Mouse (Mus musculus): ENCODE measurements at regions not wholly inside any gene's neighbourhood (a gene's known extent, or its start where the extent isn't known, plus 50 kb on each side); places are given as distances from the start of the nearest gene placed in this dataset.

DNA sequence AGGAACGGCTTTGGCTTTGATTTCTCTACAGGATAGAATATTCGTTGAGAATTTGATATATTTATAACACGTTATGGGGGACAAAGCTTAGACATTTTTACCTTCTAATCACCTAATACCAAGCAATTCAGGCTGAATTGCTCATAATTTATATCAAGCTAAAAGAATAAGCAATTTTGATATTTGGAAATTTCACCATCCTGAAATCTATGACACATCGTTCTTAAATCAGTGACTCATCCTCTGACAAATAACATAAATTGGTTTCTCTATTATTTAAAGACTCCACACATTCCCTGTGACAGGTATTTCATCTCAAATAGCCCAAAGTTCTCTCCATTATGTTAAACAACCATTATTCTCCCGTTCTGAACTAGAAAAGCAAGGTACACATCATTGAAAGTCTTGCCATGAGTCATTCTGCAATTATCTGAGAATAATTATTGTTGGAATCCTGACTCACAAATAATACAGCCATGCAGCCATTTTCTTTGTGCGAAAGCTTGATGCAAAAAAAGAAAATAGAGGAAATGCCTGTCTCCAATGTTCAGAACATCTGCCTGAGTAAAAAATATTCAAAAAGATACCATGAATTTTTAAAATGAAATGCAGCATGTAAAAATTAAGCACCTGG lies 182.3 kb upstream of the BC052040 start:
- no peak overlapping the region for H3K9ac ChIP-seq (ENCODE audit: low read length)
- no peak overlapping the region for H3K4me3 ChIP-seq (ENCODE audit: low read depth, low read length)
- no peak overlapping the region for H3K27ac ChIP-seq (ENCODE audit: low read depth)
- H3K4me1 ChIP-seq (replicated peaks; ENCODE audit: control insufficient read depth, insufficient read depth, low read length): no peaks in the 10 kb centered on the region
- no peaks in the 10 kb centered on the region for H3K27me3 ChIP-seq (replicated peaks; ENCODE audit: control insufficient read depth, insufficient read depth, low read length)
- H3K9me3 ChIP-seq (ENCODE audit: control insufficient read depth, low read length): 0 out of 2 replicates have a peak, but pooled peaks cover 4% of the 10 kb centered on the region
- DNase-seq (ENCODE audit: low spot score): no peak
- H3K36me3 ChIP-seq (ENCODE audit: control insufficient read depth, insufficient read depth, low read length): no peaks in the 10 kb centered on the region
- no peak overlapping the region for H3K4me2 ChIP-seq (ENCODE audit: low read length)
- ATAC-seq (replicated peaks; ENCODE audit: low FRiP score, low TSS enrichment, low read depth): no peak
- WGBS: 76% methylated on average over 6 of the region's 6 CpGs

DNA sequence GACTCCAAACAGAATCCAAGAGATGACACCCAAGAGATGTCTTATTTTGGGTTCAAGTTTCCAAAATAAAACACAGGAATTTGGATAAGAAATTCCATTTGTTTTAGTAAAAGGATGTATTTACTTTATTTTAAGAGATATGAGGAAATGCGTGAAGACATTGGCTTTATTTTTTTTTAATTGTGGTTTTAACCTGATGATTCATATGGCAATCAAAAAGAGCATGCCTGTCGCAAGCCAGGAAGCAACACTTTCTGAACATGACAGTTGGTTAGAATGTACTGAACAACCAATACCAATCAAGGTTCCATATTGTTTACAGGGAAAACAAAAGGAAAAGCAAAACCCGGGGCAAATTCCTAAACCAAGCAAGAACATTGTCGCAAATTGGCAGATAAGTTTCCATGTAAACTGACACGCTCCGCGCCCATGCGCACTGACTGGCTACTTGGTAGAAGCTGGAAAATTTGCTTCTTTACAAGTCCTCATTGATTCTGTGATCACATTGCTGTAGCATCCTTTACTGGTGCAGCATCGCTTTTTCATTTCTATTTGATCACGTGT lies 181.4 kb upstream of the BC052040 start:
- ATAC-seq (replicated peaks; ENCODE audit: low FRiP score, low TSS enrichment, low read depth) (no peak), DNase-seq (ENCODE audit: low spot score) (no peak)
- Histone ChIP-seq H3K27ac (ENCODE audit: low read depth) (no peak overlapping the region), H3K27me3 (replicated peaks; ENCODE audit: control insufficient read depth, insufficient read depth, low read length) (no peaks in the 10 kb centered on the region), H3K36me3 (ENCODE audit: control insufficient read depth, insufficient read depth, low read length) (no peaks in the 10 kb centered on the region), H3K9me3 (ENCODE audit: control insufficient read depth, low read length) (0 out of 2 replicates have a peak, but pooled peaks cover 1% of the 10 kb centered on the region), H3K4me3 (ENCODE audit: low read depth, low read length) (no peak overlapping the region), H3K9ac (ENCODE audit: low read length) (no peak overlapping the region), H3K4me2 (ENCODE audit: low read length) (no peak overlapping the region), H3K4me1 (replicated peaks; ENCODE audit: control insufficient read depth, insufficient read depth, low read length) (no peaks in the 10 kb centered on the region)
- WGBS: 88% methylated on average over 10 of the region's 10 CpGs

DNA sequence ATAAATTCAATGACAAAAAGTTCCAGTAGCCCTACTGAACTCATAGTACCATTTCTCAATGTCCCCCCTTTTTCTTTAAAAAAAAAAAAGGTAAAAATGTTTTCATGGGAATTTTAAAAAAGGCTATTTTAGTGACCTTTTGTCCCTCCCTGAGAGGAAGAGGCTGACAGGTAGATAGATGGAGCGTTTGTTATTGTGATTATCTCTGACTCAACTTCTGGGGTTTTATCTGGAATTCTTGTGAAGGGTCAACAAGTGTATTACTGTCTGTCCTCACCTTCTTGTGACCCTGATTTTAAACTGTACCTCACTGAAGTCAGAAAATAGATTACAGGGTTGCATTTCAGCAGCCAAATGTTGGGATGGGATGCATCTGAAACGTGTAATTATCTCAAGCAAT lies 179.3 kb upstream of the BC052040 start:
- DNase-seq (ENCODE audit: low spot score): no peak
- H3K4me1 ChIP-seq (replicated peaks; ENCODE audit: control insufficient read depth, insufficient read depth, low read length): no peaks in the 10 kb centered on the region

DNA sequence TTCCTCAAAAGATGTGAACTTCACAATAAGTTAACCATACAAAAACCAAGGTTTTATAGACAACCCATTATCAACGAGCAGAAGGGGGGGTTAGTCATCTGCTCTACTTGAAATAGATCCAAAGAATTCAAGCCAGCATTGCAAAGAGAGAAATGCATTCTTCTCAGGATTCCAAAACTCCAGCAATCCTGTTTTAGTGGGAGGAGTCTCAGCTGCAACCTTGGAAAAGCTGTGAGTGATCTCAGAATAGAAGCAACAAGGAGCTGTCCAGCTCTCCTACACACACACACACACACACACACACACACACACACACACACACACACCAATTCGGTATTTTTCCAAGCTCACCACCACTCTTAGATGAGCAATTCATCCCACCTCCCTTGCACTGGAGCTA lies 149.0 kb upstream of the BC052040 start:
- 47% methylated on average over 2 of the region's 2 CpGs for WGBS
- Histone ChIP-seq H3K36me3 (ENCODE audit: control insufficient read depth, insufficient read depth, low read length) (no peaks in the 10 kb centered on the region), H3K4me3 (ENCODE audit: low read depth, low read length) (no peak overlapping the region), H3K4me1 (replicated peaks; ENCODE audit: control insufficient read depth, insufficient read depth, low read length) (no peaks in the 10 kb centered on the region), H3K27ac (ENCODE audit: low read depth) (no peak overlapping the region), H3K4me2 (ENCODE audit: low read length) (no peak overlapping the region), H3K9me3 (ENCODE audit: control insufficient read depth, low read length) (no peaks in the 10 kb centered on the region), H3K9ac (ENCODE audit: low read length) (no peak overlapping the region), H3K27me3 (replicated peaks; ENCODE audit: control insufficient read depth, insufficient read depth, low read length) (no peaks in the 10 kb centered on the region)
- no peak for ATAC-seq (replicated peaks; ENCODE audit: low FRiP score, low TSS enrichment, low read depth)
- DNase-seq (ENCODE audit: low spot score): no peak

More for the DNA sequence above, 179.3 kb upstream of the BC052040 start:
- Histone ChIP-seq H3K4me3 (ENCODE audit: low read depth, low read length) (no peak overlapping the region), H3K36me3 (ENCODE audit: control insufficient read depth, insufficient read depth, low read length) (no peaks in the 10 kb centered on the region), H3K9ac (ENCODE audit: low read length) (no peak overlapping the region), H3K27me3 (replicated peaks; ENCODE audit: control insufficient read depth, insufficient read depth, low read length) (no peaks in the 10 kb centered on the region), H3K9me3 (ENCODE audit: control insufficient read depth, low read length) (no peaks in the 10 kb centered on the region), H3K27ac (ENCODE audit: low read depth) (no peak overlapping the region), H3K4me2 (ENCODE audit: low read length) (no peak overlapping the region)
- 25% methylated on average over 2 of the region's 2 CpGs for WGBS
- no peak for ATAC-seq (replicated peaks; ENCODE audit: low FRiP score, low TSS enrichment, low read depth)

DNA sequence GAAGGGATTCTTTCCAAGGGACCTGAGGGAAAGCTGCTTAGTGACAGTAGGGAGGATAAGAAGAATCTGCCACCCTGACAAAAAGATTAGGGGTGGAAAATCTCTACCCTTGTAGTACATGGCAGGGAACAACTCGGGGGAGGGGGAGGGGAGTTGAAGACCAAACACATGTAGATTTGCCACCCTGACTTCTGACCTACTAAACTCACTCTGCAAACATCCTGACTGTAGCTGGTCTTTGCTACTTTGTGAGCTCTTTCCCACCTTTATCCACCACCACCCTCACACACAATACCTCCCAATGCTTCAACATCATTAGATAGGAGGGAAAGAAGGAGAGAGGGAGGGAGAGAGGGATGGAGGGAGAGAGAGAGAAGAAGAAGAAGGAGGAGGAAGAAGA lies 140.4 kb upstream of the BC052040 start:
- no peaks in the 10 kb centered on the region for H3K4me1 ChIP-seq (replicated peaks; ENCODE audit: control insufficient read depth, insufficient read depth, low read length)

DNA sequence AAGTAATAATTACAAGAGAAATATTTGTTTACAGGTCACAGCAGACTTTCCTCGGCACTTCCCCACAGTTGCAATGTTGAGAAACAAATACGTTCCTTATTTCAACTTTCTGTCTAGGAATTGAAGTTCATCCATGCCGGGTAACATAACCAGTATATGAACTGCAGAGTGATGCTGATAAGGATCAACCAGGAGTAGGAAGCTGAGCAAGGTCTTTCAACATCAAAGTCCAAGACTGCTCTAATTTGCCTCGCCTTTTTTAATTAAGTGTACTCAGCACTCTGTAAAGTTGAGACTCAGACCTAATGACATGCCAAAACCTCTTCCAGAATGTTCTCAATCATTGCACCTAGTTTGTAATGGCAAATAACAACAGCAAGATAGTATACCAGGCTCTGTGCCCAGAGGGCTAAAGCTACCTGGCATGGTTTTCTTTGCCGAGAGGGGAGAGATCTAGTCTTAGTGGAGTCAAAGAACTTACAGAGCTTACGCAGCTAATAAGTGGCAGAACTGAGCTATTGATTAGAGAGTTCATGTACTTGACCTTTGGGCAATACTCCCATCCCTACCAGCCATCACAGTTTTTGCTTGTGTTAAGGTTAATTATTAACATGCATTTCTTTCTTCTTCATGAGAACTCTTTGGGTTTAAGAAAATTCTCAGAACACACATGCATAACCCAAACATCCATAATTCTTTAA lies 131.6 kb upstream of the BC052040 start:
- H3K9me3 ChIP-seq (ENCODE audit: control insufficient read depth, low read length): no peaks in the 10 kb centered on the region
- no peak overlapping the region for H3K4me2 ChIP-seq (ENCODE audit: low read length)
- H3K4me1 ChIP-seq (replicated peaks; ENCODE audit: control insufficient read depth, insufficient read depth, low read length): no peaks in the 10 kb centered on the region
- H3K36me3 ChIP-seq (ENCODE audit: control insufficient read depth, insufficient read depth, low read length): no peaks in the 10 kb centered on the region
- DNase-seq (ENCODE audit: low spot score) (no peak), ATAC-seq (replicated peaks; ENCODE audit: low FRiP score, low TSS enrichment, low read depth) (0 out of 2 replicates have a peak, but pooled peaks have one; percentile 62)
- no peak overlapping the region for H3K9ac ChIP-seq (ENCODE audit: low read length)
- H3K27ac ChIP-seq (ENCODE audit: low read depth): no peak overlapping the region
- H3K4me3 ChIP-seq (ENCODE audit: low read depth, low read length): no peak overlapping the region
- 75% methylated on average over 6 of the region's 6 CpGs for WGBS
- H3K27me3 ChIP-seq (replicated peaks; ENCODE audit: control insufficient read depth, insufficient read depth, low read length): no peaks in the 10 kb centered on the region

More for the DNA sequence above, 140.4 kb upstream of the BC052040 start:
- H3K27ac ChIP-seq (ENCODE audit: low read depth): no peak overlapping the region
- 35% methylated on average over 1 of the region's 1 CpGs for WGBS
- no peak for ATAC-seq (replicated peaks; ENCODE audit: low FRiP score, low TSS enrichment, low read depth)
- H3K4me2 ChIP-seq (ENCODE audit: low read length): no peak overlapping the region
- H3K9ac ChIP-seq (ENCODE audit: low read length): no peak overlapping the region
- no peaks in the 10 kb centered on the region for H3K36me3 ChIP-seq (ENCODE audit: control insufficient read depth, insufficient read depth, low read length)
- H3K4me3 ChIP-seq (ENCODE audit: low read depth, low read length): no peak overlapping the region
- H3K9me3 ChIP-seq (ENCODE audit: control insufficient read depth, low read length): no peaks in the 10 kb centered on the region
- no peaks in the 10 kb centered on the region for H3K27me3 ChIP-seq (replicated peaks; ENCODE audit: control insufficient read depth, insufficient read depth, low read length)
- DNase-seq (ENCODE audit: low spot score): no peak

DNA sequence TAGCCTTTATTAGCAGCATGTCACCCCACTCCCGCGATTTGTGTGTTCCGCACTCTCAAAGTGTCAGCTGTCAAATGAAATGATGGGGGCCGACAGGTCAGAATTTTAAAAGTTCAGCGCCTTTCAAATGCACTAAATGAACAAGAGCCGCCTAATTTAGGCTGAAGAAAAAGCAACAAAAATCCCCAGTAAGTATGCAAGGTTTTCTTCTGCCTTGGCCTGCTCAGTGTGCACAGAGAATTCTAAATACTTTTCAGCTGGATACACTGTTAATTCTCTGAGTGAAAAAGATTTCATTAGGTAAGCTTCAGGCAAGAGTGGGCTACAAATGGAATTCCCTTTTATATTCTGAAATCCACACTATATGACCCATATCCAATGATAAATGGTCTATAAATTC lies 125.9 kb upstream of the BC052040 start:
- Histone ChIP-seq H3K4me3 (ENCODE audit: low read depth, low read length) (no peak overlapping the region), H3K9ac (ENCODE audit: low read length) (no peak overlapping the region), H3K27ac (ENCODE audit: low read depth) (no peak overlapping the region), H3K4me1 (replicated peaks; ENCODE audit: control insufficient read depth, insufficient read depth, low read length) (peaks cover 3% of the 10 kb centered on the region; the same call in 1 of the 2 replicates), H3K4me2 (ENCODE audit: low read length) (no peak overlapping the region), H3K36me3 (ENCODE audit: control insufficient read depth, insufficient read depth, low read length) (no peaks in the 10 kb centered on the region), H3K9me3 (ENCODE audit: control insufficient read depth, low read length) (no peaks in the 10 kb centered on the region), H3K27me3 (replicated peaks; ENCODE audit: control insufficient read depth, insufficient read depth, low read length) (no peaks in the 10 kb centered on the region)
- ATAC-seq (replicated peaks; ENCODE audit: low FRiP score, low TSS enrichment, low read depth) (no peak), DNase-seq (ENCODE audit: low spot score) (no peak)
- WGBS: 85% methylated on average over 6 of the region's 6 CpGs

DNA sequence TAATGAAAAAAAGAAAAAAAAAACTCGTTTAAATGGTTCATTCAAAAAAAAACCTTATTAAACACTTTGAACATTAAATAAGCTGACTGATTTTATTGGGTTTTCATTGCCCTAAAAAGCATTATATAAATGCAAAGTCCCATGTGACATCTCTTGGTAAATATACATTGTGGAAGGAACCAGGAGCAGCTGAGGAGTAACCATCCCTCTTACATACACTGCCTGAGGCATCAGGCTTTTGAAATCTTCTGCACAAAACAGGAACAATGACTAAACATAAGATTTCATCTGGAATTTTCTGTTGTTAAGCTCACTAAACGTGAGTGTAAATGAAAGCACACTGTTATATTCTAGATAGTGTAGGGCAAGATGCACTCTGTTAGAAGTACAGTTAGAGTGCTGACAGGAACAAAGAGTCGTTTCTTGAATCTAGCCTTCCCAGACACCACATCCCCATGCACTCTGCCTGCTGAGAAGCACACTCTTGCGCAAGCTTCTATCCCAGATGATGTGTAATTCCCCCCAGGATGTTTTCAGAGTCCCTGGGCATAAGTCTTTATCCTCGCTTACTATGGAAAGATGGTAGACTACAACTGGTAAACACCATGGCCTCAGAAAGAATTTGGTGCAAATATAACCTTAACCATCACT lies 125.0 kb upstream of the BC052040 start:
- H3K4me2 ChIP-seq (ENCODE audit: low read length): no peak overlapping the region
- ATAC-seq (replicated peaks; ENCODE audit: low FRiP score, low TSS enrichment, low read depth): no peak
- H3K4me3 ChIP-seq (ENCODE audit: low read depth, low read length): no peak overlapping the region
- no peak overlapping the region for H3K9ac ChIP-seq (ENCODE audit: low read length)
- no peak overlapping the region for H3K27ac ChIP-seq (ENCODE audit: low read depth)
- WGBS: 72% methylated on average over 5 of the region's 5 CpGs
- no peaks in the 10 kb centered on the region for H3K9me3 ChIP-seq (ENCODE audit: control insufficient read depth, low read length)
- no peaks in the 10 kb centered on the region for H3K36me3 ChIP-seq (ENCODE audit: control insufficient read depth, insufficient read depth, low read length)
- peaks cover 3% of the 10 kb centered on the region; the same call in 1 of the 2 replicates for H3K4me1 ChIP-seq (replicated peaks; ENCODE audit: control insufficient read depth, insufficient read depth, low read length)
- H3K27me3 ChIP-seq (replicated peaks; ENCODE audit: control insufficient read depth, insufficient read depth, low read length): no peaks in the 10 kb centered on the region
- DNase-seq (ENCODE audit: low spot score): no peak
